Mouse (Mus musculus) hindbrain, embryonic 15.5 days (tissue): ENCODE data around the gene Glod4. TPM values are rescaled to one million over a fixed set of nuclear protein-coding genes. Genes with fewer than 3 reads are reported as not detected.

Experiments
- ATAC-seq: fragments of 200-750 bp; cut with Nextera tagmentation; 2 replicates; pipeline ENCODE4 v1.8.0; 2017; ENCODE audit warnings: low read depth, moderate number of reproducible peaks, moderate TSS enrichment; ENCODE audit not compliant: low FRiP score
- H3K27ac ChIP-seq: fragments of 300-500 bp; sonication (generic); replicated peaks from 2 replicates; pipeline ENCODE4 v1.5.1; 2015; ENCODE audit warnings: mild to moderate bottlenecking, inconsistent platforms
- H3K27me3 ChIP-seq: fragments of 300-500 bp; sonication (generic); 2 replicates; pipeline ENCODE4 v1.6.1; 2015; ENCODE audit warnings: control low read depth, inconsistent platforms
- H3K36me3 ChIP-seq: fragments of 300-500 bp; sonication (generic); 2 replicates; pipeline ENCODE4 v1.6.1; 2015; ENCODE audit warnings: control low read depth, inconsistent platforms
- H3K4me1 ChIP-seq: fragments of 300-500 bp; sonication (generic); replicated peaks from 2 replicates; pipeline ENCODE4 v1.6.1; 2015; ENCODE audit warnings: control low read depth, inconsistent platforms
- H3K4me2 ChIP-seq: fragments of 300-500 bp; sonication (generic); 2 replicates; pipeline ENCODE4 v1.6.1; 2015; ENCODE audit warnings: moderate library complexity, mild to moderate bottlenecking, inconsistent platforms
- H3K4me3 ChIP-seq: fragments of 300-500 bp; sonication (generic); 2 replicates; pipeline ENCODE4 v1.5.1; 2015; ENCODE audit warnings: mild to moderate bottlenecking, inconsistent platforms
- H3K9ac ChIP-seq: fragments of 300-500 bp; sonication (generic); 2 replicates; pipeline ENCODE4 v1.6.1; 2015; ENCODE audit warnings: inconsistent platforms
- H3K9me3 ChIP-seq: fragments of 300-500 bp; sonication (generic); 2 replicates; pipeline ENCODE4 v1.6.1; 2016; ENCODE audit warnings: control low read depth, inconsistent platforms
- WGBS: fragments of 180-500 bp; shearing (Covaris S2); methylation state at CpG from one replicate; pipeline ENCODE4 v1.1.7; 2015; 5-methylcytosine and 5-hydroxymethylcytosine counted together
- polyA plus RNA-seq: library from polyadenylated mRNA; unstranded; fragments of >200 nt; fragmentation: Nextera tagmentation; extraction: Ambion mirVana; gene quantifications from 2 replicates; pipeline ENCODE4 v1.2.1, GENCODE M21; 2015

The Glod4 gene
- polyA plus RNA-seq, 1 experiment from 2014 or later = 120 TPM

GRCm38 (mm10) chr11:76123517-76123916 lies 120.0 kb downstream of the Glod4 start:
- Histone ChIP-seq H3K36me3 (peaks cover 43% of the 10 kb centered on the region), H3K9me3 (no peaks in the 10 kb centered on the region), H3K4me3 (no peak overlapping the region), H3K9ac (no peak overlapping the region), H3K4me1 (no peaks in the 10 kb centered on the region), H3K27ac (no peak overlapping the region), H3K4me2 (no peak overlapping the region), H3K27me3 (no peaks in the 10 kb centered on the region)
- ATAC-seq = no peak
- 89% methylated on average over 1 of the region's 1 CpGs for WGBS

DNA sequence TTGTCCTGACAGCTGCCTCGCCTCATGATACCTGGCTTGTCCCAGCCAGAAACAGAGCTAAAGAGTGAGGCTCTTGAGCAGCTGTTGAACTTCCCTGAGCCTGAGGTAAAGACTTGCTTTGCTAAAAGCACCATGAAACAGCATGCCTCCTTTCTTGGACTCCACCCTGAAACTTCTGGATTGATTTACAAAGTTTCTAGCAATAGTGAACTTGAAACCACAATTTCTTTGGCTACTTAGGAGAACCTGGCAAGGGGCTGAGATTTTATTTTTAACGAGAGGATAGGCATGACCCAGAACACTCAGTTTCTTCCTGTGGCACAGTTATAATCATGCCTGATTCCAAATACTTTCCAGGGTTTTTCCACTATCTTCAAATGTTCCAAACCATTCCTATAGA lies 121.0 kb downstream of the Glod4 start:
- Histone ChIP-seq H3K36me3 (peaks cover 48% of the 10 kb centered on the region), H3K4me3 (no peak overlapping the region), H3K4me1 (no peaks in the 10 kb centered on the region), H3K9me3 (no peaks in the 10 kb centered on the region), H3K27ac (no peak overlapping the region), H3K27me3 (no peaks in the 10 kb centered on the region), H3K9ac (no peak overlapping the region), H3K4me2 (no peak overlapping the region)
- WGBS = 92% methylated on average over 2 of the region's 2 CpGs
- ATAC-seq = no peak

DNA sequence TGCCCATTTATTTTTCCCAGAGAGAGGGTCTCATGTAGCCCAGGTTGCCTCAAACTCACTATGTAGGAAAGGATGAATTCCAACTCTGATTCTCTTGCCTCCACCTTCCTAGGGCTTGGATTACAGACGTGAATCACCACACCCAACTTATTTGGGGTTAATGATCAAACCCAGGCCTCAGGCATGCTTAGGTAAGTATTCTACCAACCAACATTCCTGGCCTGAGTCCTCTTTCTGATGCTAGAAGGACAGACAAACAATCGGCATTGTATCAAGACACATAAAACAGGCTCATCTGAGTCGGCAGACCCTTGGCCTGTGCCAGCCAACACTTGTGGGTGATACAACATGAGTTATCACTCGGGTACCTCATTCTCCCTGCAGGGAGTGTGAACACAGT lies 122.4 kb downstream of the Glod4 start:
- no peaks in the 10 kb centered on the region for H3K9me3 ChIP-seq
- no peak overlapping the region for H3K4me2 ChIP-seq
- H3K4me3 ChIP-seq = no peak overlapping the region
- H3K27ac ChIP-seq = no peak overlapping the region
- H3K36me3 ChIP-seq = peaks cover 61% of the 10 kb centered on the region
- H3K27me3 ChIP-seq = no peaks in the 10 kb centered on the region
- no peaks in the 10 kb centered on the region for H3K4me1 ChIP-seq
- 90% methylated on average over 4 of the region's 4 CpGs for WGBS
- ATAC-seq = no peak
- no peak overlapping the region for H3K9ac ChIP-seq

- H3K9ac ChIP-seq = no peak overlapping the region
- H3K4me1 ChIP-seq = no peaks in the 10 kb centered on the region
- 72% methylated on average over 10 of the region's 10 CpGs for WGBS
- H3K27me3 ChIP-seq = no peaks in the 10 kb centered on the region
- no peak overlapping the region for H3K27ac ChIP-seq
- H3K4me3 ChIP-seq = no peak overlapping the region
- H3K4me2 ChIP-seq = no peak overlapping the region
- H3K36me3 ChIP-seq = peaks cover 59% of the 10 kb centered on the region
- H3K9me3 ChIP-seq = no peaks in the 10 kb centered on the region
- ATAC-seq = no peak
These were observed 123.1 kb downstream of the Glod4 start for GRCm38 (mm10) chr11:76120407-76120901.

DNA sequence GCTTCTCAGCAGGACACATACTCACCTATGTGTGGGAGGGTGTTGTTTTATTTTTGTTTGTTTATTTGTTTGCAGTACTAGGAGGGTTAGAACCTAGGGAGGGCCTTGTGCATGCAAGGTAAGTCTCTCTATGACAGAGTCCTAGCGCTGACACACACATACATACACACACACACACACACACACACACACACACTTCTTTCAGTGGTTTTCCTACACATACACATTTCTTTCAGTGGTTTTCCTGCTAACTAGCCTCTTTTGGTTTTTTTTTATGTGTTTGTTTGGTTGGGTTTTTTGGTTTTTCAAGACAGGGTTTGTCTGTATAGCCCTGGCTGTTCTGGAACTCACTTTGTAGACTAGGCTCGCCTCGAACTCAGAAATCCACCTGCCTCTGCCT lies 133.1 kb downstream of the Glod4 start:
- Histone ChIP-seq H3K36me3 (peaks cover 31% of the 10 kb centered on the region), H3K4me1 (no peaks in the 10 kb centered on the region)
- 92% methylated on average over 3 of the region's 3 CpGs for WGBS

GRCm38 (mm10) chr11:76106551-76107496 lies 136.7 kb downstream of the Glod4 start:
- Histone ChIP-seq H3K9me3 (no peaks in the 10 kb centered on the region), H3K36me3 (peaks cover 17% of the 10 kb centered on the region), H3K27ac (no peak overlapping the region), H3K4me2 (no peak overlapping the region), H3K9ac (no peak overlapping the region), H3K4me3 (no peak overlapping the region), H3K27me3 (no peaks in the 10 kb centered on the region), H3K4me1 (no peaks in the 10 kb centered on the region)
- 92% methylated on average over 11 of the region's 11 CpGs for WGBS
- no peak for ATAC-seq

More for the DNA sequence above, 133.1 kb downstream of the Glod4 start:
- no peak overlapping the region for H3K27ac ChIP-seq
- no peak overlapping the region for H3K4me2 ChIP-seq
- H3K9me3 ChIP-seq = no peaks in the 10 kb centered on the region
- no peak for ATAC-seq
- H3K9ac ChIP-seq = no peak overlapping the region
- H3K4me3 ChIP-seq = no peak overlapping the region
- no peaks in the 10 kb centered on the region for H3K27me3 ChIP-seq

DNA sequence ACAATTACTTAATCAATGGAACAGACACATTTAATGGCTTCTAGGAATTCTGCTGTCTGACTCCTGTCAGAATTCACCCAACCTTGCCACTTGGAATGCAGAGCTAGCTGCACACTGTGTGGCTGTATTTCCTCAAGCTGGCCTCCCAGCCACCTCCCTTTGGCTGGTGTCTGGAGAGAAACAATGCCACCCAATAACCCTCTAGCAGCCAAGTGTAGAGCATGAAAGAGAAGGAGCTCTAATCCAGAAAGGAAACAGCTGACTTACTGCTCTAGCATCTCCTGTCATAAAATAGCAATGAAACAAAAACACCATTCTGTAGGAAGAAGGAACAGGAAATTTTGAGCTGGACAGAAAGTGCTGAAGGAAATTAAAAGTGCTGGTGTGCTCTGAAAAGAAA lies 142.4 kb downstream of the Glod4 start:
- H3K27ac ChIP-seq = no peak overlapping the region
- H3K4me2 ChIP-seq = no peak overlapping the region
- no peak overlapping the region for H3K4me3 ChIP-seq
- no peak overlapping the region for H3K9ac ChIP-seq
- no peaks in the 10 kb centered on the region for H3K27me3 ChIP-seq
- peaks cover 34% of the 10 kb centered on the region for H3K36me3 ChIP-seq
- ATAC-seq = no peak
- H3K4me1 ChIP-seq = no peaks in the 10 kb centered on the region
- no peaks in the 10 kb centered on the region for H3K9me3 ChIP-seq

GRCm38 (mm10) chr11:76099193-76099975 lies 144.1 kb downstream of the Glod4 start:
- no peaks in the 10 kb centered on the region for H3K9me3 ChIP-seq
- no peak overlapping the region for H3K27ac ChIP-seq
- no peaks in the 10 kb centered on the region for H3K27me3 ChIP-seq
- H3K9ac ChIP-seq = no peak overlapping the region
- H3K4me2 ChIP-seq = no peak overlapping the region
- no peak overlapping the region for H3K4me3 ChIP-seq
- 69% methylated on average over 4 of the region's 4 CpGs for WGBS
- no peaks in the 10 kb centered on the region for H3K4me1 ChIP-seq
- peaks cover 26% of the 10 kb centered on the region for H3K36me3 ChIP-seq
- no peak for ATAC-seq

DNA sequence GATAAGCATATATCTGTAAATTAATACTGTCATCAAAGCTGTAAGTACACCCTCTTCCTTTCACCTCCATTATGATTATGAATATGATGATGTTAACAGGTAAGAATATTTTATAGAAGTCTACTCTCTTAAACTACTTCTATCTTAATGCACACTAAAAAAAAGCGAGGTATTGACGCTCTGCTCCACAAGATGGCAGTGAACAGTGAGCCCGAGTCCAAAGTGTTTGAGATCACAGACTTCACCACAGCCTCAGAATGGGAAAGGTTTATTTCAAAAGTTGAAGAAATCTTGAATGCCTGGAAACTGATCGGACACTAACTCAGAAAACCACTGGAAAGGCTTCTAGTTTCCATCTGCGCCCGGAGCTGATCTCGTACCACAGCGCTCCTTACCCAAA lies 149.9 kb downstream of the Glod4 start:
- WGBS = 91% methylated on average over 8 of the region's 8 CpGs
- Histone ChIP-seq H3K36me3 (peaks cover 29% of the 10 kb centered on the region), H3K27ac (no peak overlapping the region)

DNA sequence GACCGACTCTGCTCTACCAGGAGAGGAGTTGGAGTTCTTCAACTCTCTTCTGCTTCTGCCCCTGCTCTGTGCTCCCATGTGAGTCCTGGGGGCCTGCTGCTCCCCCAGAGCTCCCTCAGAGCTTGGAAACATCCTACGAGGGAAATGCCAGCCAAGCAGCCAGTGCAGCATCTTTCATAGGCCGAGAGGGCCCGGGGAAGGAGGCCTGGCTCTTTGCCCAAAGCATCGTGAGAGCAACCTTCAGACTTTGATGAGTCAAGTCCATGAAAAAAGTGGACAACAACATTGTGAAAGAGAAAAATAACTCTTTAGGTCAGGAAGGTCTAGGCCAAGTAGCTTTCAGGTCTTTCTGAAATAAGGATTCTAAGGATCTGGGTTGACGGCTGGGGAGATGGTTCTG lies 153.7 kb downstream of the Glod4 start:
- Histone ChIP-seq H3K9me3 (no peaks in the 10 kb centered on the region), H3K4me2 (no peak overlapping the region), H3K4me3 (no peak overlapping the region), H3K27ac (no peak overlapping the region), H3K4me1 (no peaks in the 10 kb centered on the region), H3K9ac (no peak overlapping the region), H3K36me3 (peaks cover 41% of the 10 kb centered on the region), H3K27me3 (no peaks in the 10 kb centered on the region)
- no peak for ATAC-seq
- 76% methylated on average over 6 of the region's 6 CpGs for WGBS

More for the DNA sequence above, 149.9 kb downstream of the Glod4 start:
- Histone ChIP-seq H3K9me3 (no peaks in the 10 kb centered on the region), H3K27me3 (no peaks in the 10 kb centered on the region), H3K9ac (no peak overlapping the region), H3K4me2 (no peak overlapping the region), H3K4me3 (no peak overlapping the region), H3K4me1 (no peaks in the 10 kb centered on the region)
- ATAC-seq = no peak

DNA sequence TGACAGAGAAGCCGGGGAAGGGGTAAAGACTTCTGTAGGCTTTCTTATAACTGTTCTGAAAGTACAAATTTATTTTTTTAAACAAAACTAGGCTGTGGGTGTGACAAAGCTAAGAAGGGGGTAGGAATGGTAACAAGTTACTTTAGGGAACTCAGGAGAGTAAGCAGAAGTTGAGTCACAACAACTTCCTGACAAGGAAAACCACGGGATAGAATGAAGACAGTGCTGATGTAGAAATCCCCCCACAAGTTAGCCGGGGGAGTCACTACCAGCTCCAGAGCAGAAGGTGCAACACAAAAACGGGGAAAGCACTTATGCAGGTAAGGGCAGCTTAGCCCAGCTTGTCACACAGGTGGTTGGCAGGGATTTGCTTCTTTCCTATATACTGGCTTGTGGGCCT lies 155.0 kb downstream of the Glod4 start:
- no peak overlapping the region for H3K4me2 ChIP-seq
- H3K9ac ChIP-seq = no peak overlapping the region
- no peaks in the 10 kb centered on the region for H3K4me1 ChIP-seq
- H3K36me3 ChIP-seq = peaks cover 41% of the 10 kb centered on the region
- no peaks in the 10 kb centered on the region for H3K9me3 ChIP-seq
- H3K4me3 ChIP-seq = no peak overlapping the region
- no peak overlapping the region for H3K27ac ChIP-seq
- ATAC-seq = no peak
- 86% methylated on average over 4 of the region's 4 CpGs for WGBS
- no peaks in the 10 kb centered on the region for H3K27me3 ChIP-seq

GRCm38 (mm10) chr11:76085898-76086591 lies 157.5 kb downstream of the Glod4 start:
- ATAC-seq = no peak
- no peaks in the 10 kb centered on the region for H3K9me3 ChIP-seq
- H3K4me1 ChIP-seq = no peaks in the 10 kb centered on the region
- no peaks in the 10 kb centered on the region for H3K27me3 ChIP-seq
- 69% methylated on average over 5 of the region's 5 CpGs for WGBS
- no peak overlapping the region for H3K4me3 ChIP-seq
- no peak overlapping the region for H3K9ac ChIP-seq
- H3K27ac ChIP-seq = no peak overlapping the region
- peaks cover 39% of the 10 kb centered on the region for H3K36me3 ChIP-seq
- H3K4me2 ChIP-seq = no peak overlapping the region
